Mouse (Mus musculus) heart, embryonic 15.5 days (tissue): Measurements from ENCODE around the gene Trcg1. TPM values are rescaled to one million over a fixed set of nuclear protein-coding genes. Genes with fewer than 3 reads are reported as not detected.

Experiments used
- ATAC-seq: fragments of 200-750 bp; cut with Nextera tagmentation; replicated peaks from 2 replicates; pipeline ENCODE4 v1.8.0; 2017; ENCODE audit warnings: low read depth, moderate TSS enrichment; ENCODE audit not compliant: insufficient number of reproducible peaks, insufficient read depth, low FRiP score
- H3K27ac ChIP-seq: fragments of 300-500 bp; sonication (generic); 2 replicates; pipeline ENCODE4 v1.5.1; 2015; ENCODE audit warnings: mild to moderate bottlenecking, inconsistent platforms
- H3K27me3 ChIP-seq: fragments of 300-500 bp; sonication (generic); 2 replicates; pipeline ENCODE4 v1.6.1; 2015; ENCODE audit warnings: inconsistent platforms
- H3K36me3 ChIP-seq: fragments of 300-500 bp; sonication (generic); 2 replicates; pipeline ENCODE4 v1.6.1; 2015; ENCODE audit warnings: mild to moderate bottlenecking, inconsistent platforms
- H3K4me1 ChIP-seq: fragments of 300-500 bp; sonication (generic); replicated peaks from 2 replicates; pipeline ENCODE4 v1.6.1; 2015; ENCODE audit warnings: inconsistent platforms
- H3K4me2 ChIP-seq: fragments of 300-500 bp; sonication (generic); 2 replicates; pipeline ENCODE4 v1.6.1; 2015; ENCODE audit warnings: inconsistent platforms, mild to moderate bottlenecking, moderate library complexity
- H3K4me3 ChIP-seq: fragments of 300-500 bp; sonication (generic); 2 replicates; pipeline ENCODE4 v1.5.1; 2015; ENCODE audit warnings: mild to moderate bottlenecking, inconsistent platforms
- H3K9ac ChIP-seq: fragments of 300-500 bp; sonication (generic); 2 replicates; pipeline ENCODE4 v1.6.1; 2015; ENCODE audit warnings: mild to moderate bottlenecking, inconsistent platforms
- H3K9me3 ChIP-seq: fragments of 300-500 bp; sonication (generic); replicated peaks from 2 replicates; pipeline ENCODE4 v1.6.1; 2016; ENCODE audit warnings: inconsistent platforms
- WGBS: fragments of 180-500 bp; shearing (Covaris S2); methylation state at CpG from one replicate; pipeline ENCODE4 v1.1.7; 2015; ENCODE audit warnings: mixed read lengths; 5-methylcytosine and 5-hydroxymethylcytosine counted together
- polyA plus RNA-seq: library from polyadenylated mRNA; unstranded; fragments of >200 nt; fragmentation: Nextera tagmentation; extraction: Ambion mirVana; gene quantifications from 2 replicates; pipeline ENCODE4 v1.2.1, GENCODE M21; 2015

Trcg1 gene
- polyA plus RNA-seq, 1 experiment from 2014 or later, result not detected

DNA sequence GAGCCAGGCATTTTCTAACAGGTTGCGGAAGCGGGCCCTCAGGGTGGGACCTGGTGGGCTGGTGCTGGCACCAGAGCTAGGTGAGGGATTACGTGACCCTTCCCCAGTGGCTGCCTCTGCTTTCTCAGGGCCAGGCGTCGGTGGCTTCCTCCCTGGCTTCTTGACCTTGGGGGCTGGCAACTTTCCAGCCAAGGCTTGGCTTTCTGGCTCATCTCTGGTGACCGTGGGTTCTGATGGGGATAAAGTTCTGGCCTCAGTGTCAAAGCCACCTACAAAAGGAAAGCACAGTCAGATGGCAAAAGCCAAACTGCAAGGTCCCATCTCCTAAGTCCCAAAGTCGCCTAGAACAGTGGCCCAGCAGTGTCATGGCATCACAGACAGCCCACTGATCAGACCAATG, 17.7 kb downstream of the Trcg1 start:
- Histone ChIP-seq H3K36me3 (peaks cover 48% of the 10 kb centered on the region), H3K27me3 (no peaks in the 10 kb centered on the region)

DNA sequence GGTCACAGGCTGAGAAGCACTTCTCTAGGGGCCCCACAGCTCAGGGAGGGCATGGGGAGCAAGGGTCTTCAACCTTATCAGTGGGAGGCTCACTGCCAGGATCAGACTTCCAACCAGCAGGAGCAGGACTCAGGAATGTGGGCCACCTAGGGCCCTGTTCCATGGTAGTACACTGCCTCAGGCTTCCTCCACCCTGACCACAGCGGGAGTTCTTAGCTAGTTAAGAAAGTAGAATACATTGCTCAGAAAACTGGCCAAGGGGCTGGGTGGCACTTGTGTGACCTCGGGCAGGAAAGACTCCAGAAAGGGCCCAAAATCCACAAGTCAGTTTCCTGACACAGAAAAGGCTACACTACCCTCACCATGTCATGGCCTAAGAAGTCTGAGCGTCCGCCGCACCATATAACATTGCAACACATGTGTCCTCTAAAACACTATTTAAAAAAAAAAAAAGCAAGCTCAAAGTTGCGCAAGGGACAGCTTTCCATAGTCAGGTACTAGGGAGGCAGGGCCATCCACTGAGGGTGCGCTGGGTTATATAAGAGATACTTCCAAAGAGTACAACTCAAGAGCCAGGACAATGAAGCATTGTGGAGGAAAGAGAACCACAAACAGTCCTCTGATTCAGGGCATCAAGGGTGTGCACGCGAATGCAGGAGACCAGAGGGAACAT, 18.6 kb downstream of the Trcg1 start:
- H3K36me3 ChIP-seq, result peaks cover 48% of the 10 kb centered on the region
- H3K4me1 ChIP-seq, result peaks cover 13% of the 10 kb centered on the region; the same call in 1 of the 2 replicates
- no peak overlapping the region for H3K9ac ChIP-seq
- H3K27me3 ChIP-seq, result no peaks in the 10 kb centered on the region
- H3K9me3 ChIP-seq, result no peaks in the 10 kb centered on the region
- WGBS, result 83% methylated on average over 9 of the region's 9 CpGs
- no peak overlapping the region for H3K27ac ChIP-seq
- no peak for ATAC-seq
- no peak overlapping the region for H3K4me3 ChIP-seq
- no peak overlapping the region for H3K4me2 ChIP-seq

More for the DNA sequence above, 17.7 kb downstream of the Trcg1 start:
- 74% methylated on average over 7 of the region's 7 CpGs for WGBS
- H3K9ac ChIP-seq, result no peak overlapping the region
- no peak for ATAC-seq
- no peak overlapping the region for H3K4me3 ChIP-seq
- H3K4me2 ChIP-seq, result no peak overlapping the region
- peaks cover 9% of the 10 kb centered on the region; the same call in 1 of the 2 replicates for H3K4me1 ChIP-seq
- no peaks in the 10 kb centered on the region for H3K9me3 ChIP-seq
- no peak overlapping the region for H3K27ac ChIP-seq

DNA sequence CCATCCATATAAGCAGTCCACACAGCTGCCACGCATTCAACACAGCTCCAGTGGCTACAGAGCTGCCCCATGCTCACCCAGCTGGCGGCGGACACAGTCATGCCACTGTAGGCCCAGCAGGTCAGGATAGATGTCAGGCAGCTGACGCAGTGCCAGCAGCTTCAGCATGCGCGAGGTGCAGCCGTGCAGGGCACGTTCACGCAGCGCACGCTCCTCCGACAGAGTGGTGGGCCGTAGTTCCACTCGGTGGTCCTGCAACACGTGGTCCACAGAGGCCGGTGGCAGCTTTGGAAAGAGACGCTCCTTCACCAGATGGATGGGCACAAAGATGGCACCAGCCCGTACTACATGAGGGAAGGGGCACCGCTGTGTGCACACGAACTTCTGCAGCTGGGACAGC, 20.0 kb downstream of the Trcg1 start:
- ATAC-seq, result no peak

GRCm38 (mm10) chr9:57256861-57257260, 20.5 kb downstream of the Trcg1 start:
- peaks cover 48% of the 10 kb centered on the region for H3K36me3 ChIP-seq
- H3K4me3 ChIP-seq, result no peak overlapping the region
- no peaks in the 10 kb centered on the region for H3K9me3 ChIP-seq
- 91% methylated on average over 11 of the region's 11 CpGs for WGBS
- no peak overlapping the region for H3K27ac ChIP-seq
- no peak for ATAC-seq
- H3K27me3 ChIP-seq, result no peaks in the 10 kb centered on the region
- no peak overlapping the region for H3K4me2 ChIP-seq
- no peak overlapping the region for H3K9ac ChIP-seq
- peaks cover 31% of the 10 kb centered on the region for H3K4me1 ChIP-seq

More for the DNA sequence above, 20.0 kb downstream of the Trcg1 start:
- Histone ChIP-seq H3K4me2 (no peak overlapping the region), H3K36me3 (peaks cover 48% of the 10 kb centered on the region), H3K9ac (no peak overlapping the region), H3K27me3 (no peaks in the 10 kb centered on the region), H3K27ac (no peak overlapping the region), H3K4me3 (no peak overlapping the region), H3K9me3 (no peaks in the 10 kb centered on the region), H3K4me1 (peaks cover 26% of the 10 kb centered on the region)
- 93% methylated on average over 20 of the region's 20 CpGs for WGBS

GRCm38 (mm10) chr9:57257627-57258026, 21.3 kb downstream of the Trcg1 start:
- Histone ChIP-seq H3K36me3 (peaks cover 42% of the 10 kb centered on the region), H3K4me1 (peaks cover 32% of the 10 kb centered on the region), H3K4me2 (no peak overlapping the region), H3K4me3 (no peak overlapping the region), H3K27ac (no peak overlapping the region), H3K27me3 (no peaks in the 10 kb centered on the region), H3K9me3 (no peaks in the 10 kb centered on the region), H3K9ac (no peak overlapping the region)
- no peak for ATAC-seq
- WGBS, result 90% methylated on average over 9 of the region's 9 CpGs

GRCm38 (mm10) chr9:57259736-57260135, 23.4 kb downstream of the Trcg1 start:
- peak overlapping the region; percentile 97 for H3K4me2 ChIP-seq
- H3K9ac ChIP-seq, result no peak overlapping the region
- 3% methylated on average over 3 of the region's 3 CpGs for WGBS

DNA sequence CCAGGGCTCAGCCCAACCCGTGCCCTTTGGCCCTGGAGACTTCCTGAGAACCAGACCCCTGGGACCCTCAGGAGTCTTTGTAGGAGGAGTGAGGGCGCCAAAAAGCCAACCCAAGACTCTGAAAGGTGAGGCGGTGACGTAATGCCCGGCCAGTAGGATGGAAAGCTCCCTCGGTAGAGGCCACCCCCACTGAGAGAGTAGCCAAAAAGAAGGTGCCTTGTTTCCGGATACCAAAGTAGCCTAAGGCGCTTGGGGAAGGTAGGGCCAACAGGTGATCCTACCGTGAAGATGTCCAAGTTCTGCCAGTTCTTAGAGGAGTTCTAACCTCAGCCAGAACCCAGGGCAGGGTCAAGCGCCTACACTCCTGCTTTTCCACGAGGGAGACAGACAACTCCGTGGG, 24.6 kb downstream of the Trcg1 start:
- no peak for ATAC-seq
- H3K9ac ChIP-seq, result peak overlapping the region; percentile 94
- peaks cover 22% of the 10 kb centered on the region for H3K36me3 ChIP-seq
- H3K27ac ChIP-seq, result peak overlapping the region; percentile 83; the same call in 1 of the 2 replicates
- H3K27me3 ChIP-seq, result no peaks in the 10 kb centered on the region
- H3K4me2 ChIP-seq, result peak overlapping the region; percentile 97
- whole genome bisulfite sequencing, result 28% methylated on average over 12 of the region's 12 CpGs
- no peaks in the 10 kb centered on the region for H3K9me3 ChIP-seq
- H3K4me1 ChIP-seq, result peaks cover 42% of the 10 kb centered on the region
- peak overlapping the region; percentile 94 for H3K4me3 ChIP-seq

More at GRCm38 (mm10) chr9:57259736-57260135, 23.4 kb downstream of the Trcg1 start:
- H3K4me1 ChIP-seq, result peaks cover 33% of the 10 kb centered on the region
- no peaks in the 10 kb centered on the region for H3K9me3 ChIP-seq
- H3K36me3 ChIP-seq, result peaks cover 27% of the 10 kb centered on the region
- no peaks in the 10 kb centered on the region for H3K27me3 ChIP-seq
- no peak overlapping the region for H3K27ac ChIP-seq
- no peak overlapping the region for H3K4me3 ChIP-seq
- peak; percentile 21; the same call in 1 of the 2 replicates for ATAC-seq

DNA sequence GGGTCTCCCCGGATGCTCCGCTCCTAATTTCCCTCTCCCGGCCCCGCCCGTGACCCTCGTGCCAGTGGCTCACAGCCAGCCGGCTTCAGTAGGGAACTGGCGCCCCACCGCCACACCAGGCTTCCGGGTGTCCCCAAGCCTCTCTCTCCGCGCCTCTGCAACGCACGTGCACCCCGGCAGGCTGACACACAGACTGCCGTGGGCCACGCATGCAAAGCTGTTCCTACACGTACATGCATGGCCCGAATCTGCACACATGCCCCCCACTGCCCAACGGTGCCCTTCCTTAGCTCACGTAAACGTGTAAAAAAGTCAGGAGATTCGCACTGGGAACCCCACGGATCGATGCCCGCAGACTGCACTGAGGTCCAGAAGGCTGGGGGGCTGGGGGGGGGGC, 25.2 kb downstream of the Trcg1 start:
- peaks cover 16% of the 10 kb centered on the region for H3K36me3 ChIP-seq
- peak overlapping the region; percentile 94 for H3K9ac ChIP-seq
- peak overlapping the region; percentile 97 for H3K4me2 ChIP-seq
- H3K27me3 ChIP-seq, result no peaks in the 10 kb centered on the region
- no peaks in the 10 kb centered on the region for H3K9me3 ChIP-seq
- peaks cover 43% of the 10 kb centered on the region for H3K4me1 ChIP-seq
- peak overlapping the region; percentile 83 for H3K27ac ChIP-seq
- ATAC-seq, result no peak
- H3K4me3 ChIP-seq, result peak overlapping the region; percentile 94
- WGBS, result under 1% methylated on average over 26 of the region's 26 CpGs

DNA sequence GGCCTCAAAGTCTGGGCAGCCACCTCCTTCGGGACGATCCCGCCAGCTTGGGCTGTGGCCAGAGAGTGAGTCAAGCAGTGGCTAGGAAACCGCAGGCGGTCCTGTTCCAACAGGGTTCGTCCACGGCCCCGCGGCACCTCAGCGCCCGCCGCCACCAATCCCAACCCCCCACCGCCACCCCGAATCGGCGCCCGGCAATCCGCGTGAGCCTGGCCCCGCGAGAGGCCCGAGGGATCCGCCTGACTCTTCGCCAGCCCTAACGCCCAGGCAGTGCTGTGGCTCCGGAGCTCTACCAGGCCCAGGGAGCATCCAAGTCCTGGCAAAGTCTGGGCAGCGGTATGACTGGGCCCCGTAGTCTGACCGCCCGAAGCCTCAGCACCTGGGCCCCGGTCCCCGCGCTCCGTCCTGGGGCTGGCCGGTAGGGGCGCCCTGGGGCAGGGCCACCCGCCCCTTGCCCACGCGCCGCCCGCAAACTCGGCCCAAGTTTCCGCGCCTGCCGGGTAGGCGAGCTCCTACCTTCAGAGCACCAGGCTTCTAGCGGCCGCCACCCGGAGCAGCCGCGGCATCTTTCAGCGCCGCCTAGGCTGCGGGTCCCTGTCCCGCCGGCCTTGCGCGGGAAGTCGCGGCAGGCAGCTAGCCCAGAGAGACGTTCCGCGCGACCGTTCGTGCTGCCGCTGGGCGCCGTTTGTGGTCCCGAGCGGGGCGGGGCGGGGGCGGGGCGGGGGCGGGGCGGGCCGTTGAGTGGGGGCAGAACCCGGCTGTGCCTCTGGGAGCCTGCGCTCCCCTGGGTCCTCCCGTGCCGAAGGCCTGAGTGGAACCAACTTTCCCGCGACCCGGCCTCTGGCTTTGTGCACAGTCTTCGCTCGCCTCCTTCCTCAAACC, 25.8 kb downstream of the Trcg1 start, which contains the start of gene 1700017B05Rik:
Gene 1700017B05Rik, minus strand, starts transcription at position 700 of the 882 bp plus-strand sequence.
- WGBS, result under 1% methylated on average over 86 of the region's 87 CpGs
- H3K9me3 ChIP-seq, result no peaks in the 10 kb centered on the region
- H3K9ac ChIP-seq, result peak within 1 kb of the TSS; percentile 94
- H3K4me1 ChIP-seq, result peaks cover 43% of the 10 kb centered on the region
- H3K4me2 ChIP-seq, result peak within 1 kb of the TSS; percentile 97
- peak within 1 kb of the TSS; percentile 94 for H3K4me3 ChIP-seq
- peaks cover 10% of the 10 kb centered on the region for H3K36me3 ChIP-seq
- peak within 1 kb of the TSS; percentile 83 for H3K27ac ChIP-seq
- peak; percentile 82 for ATAC-seq
- H3K27me3 ChIP-seq, result 0 out of 2 replicates have a peak, but pooled peaks cover 2% of the 10 kb centered on the region

- 53% methylated on average over 13 of the region's 13 CpGs for WGBS
These were observed 26.7 kb downstream of the Trcg1 start for GRCm38 (mm10) chr9:57262795-57263684.

More at GRCm38 (mm10) chr9:57262795-57263684, 26.7 kb downstream of the Trcg1 start:
- H3K4me1 ChIP-seq, result peaks cover 44% of the 10 kb centered on the region
- peak overlapping the region; percentile 97 for H3K4me2 ChIP-seq
- H3K36me3 ChIP-seq, result peaks cover 1% of the 10 kb centered on the region
- peak overlapping the region; percentile 94 for H3K9ac ChIP-seq
- peak overlapping the region; percentile 94 for H3K4me3 ChIP-seq
- peak overlapping the region; percentile 83 for H3K27ac ChIP-seq
- H3K9me3 ChIP-seq, result no peaks in the 10 kb centered on the region
- 0 out of 2 replicates have a peak, but pooled peaks cover 3% of the 10 kb centered on the region for H3K27me3 ChIP-seq
- no peak for ATAC-seq
